Mouse (Mus musculus) embryonic facial prominence, embryonic 11.5 days (tissue): ENCODE measurements around the gene Dlg1. TPM values are rescaled to one million over a fixed set of nuclear protein-coding genes. Genes with fewer than 3 reads are reported as not detected.

Experiments used
- ATAC-seq: fragments of 200-750 bp; cut with Nextera tagmentation; replicated peaks from 2 replicates; pipeline ENCODE4 v1.8.0; 2017; ENCODE audit warnings: low read depth; ENCODE audit not compliant: insufficient number of reproducible peaks, low FRiP score, low TSS enrichment
- DNase-seq: peaks from one replicate; pipeline ENCODE4 v3.0.0-alpha.2; 2015; ENCODE audit warnings: low spot score
- H3K27ac ChIP-seq: fragments of 300-500 bp; sonication (generic); replicated peaks from 2 replicates; pipeline ENCODE4 v1.5.1; 2014; ENCODE audit warnings: mild to moderate bottlenecking, low read depth, low read length, control low read depth
- H3K27me3 ChIP-seq: fragments of 300-500 bp; sonication (generic); 2 replicates; pipeline ENCODE4 v1.6.1; 2014; ENCODE audit warnings: mild to moderate bottlenecking, low read length, moderate library complexity, mixed read lengths; ENCODE audit not compliant: control insufficient read depth, insufficient read depth
- H3K36me3 ChIP-seq: fragments of 300-500 bp; sonication (generic); replicated peaks from 2 replicates; pipeline ENCODE4 v1.6.1; 2014; ENCODE audit warnings: low read depth, mild to moderate bottlenecking, low read length, moderate library complexity, mixed read lengths; ENCODE audit not compliant: control insufficient read depth, insufficient read depth
- H3K4me1 ChIP-seq: fragments of 300-500 bp; sonication (generic); 2 replicates; pipeline ENCODE4 v1.6.1; 2014; ENCODE audit warnings: low read length, mixed read lengths; ENCODE audit not compliant: control insufficient read depth, insufficient read depth
- H3K4me2 ChIP-seq: fragments of 300-500 bp; sonication (generic); 2 replicates; pipeline ENCODE4 v1.6.1; 2014; ENCODE audit warnings: low read depth, mild to moderate bottlenecking, control low read depth, low read length, moderate library complexity
- H3K4me3 ChIP-seq: fragments of 300-500 bp; sonication (generic); 2 replicates; pipeline ENCODE4 v1.5.1; 2014; ENCODE audit warnings: low read depth, low read length, control low read depth
- H3K9ac ChIP-seq: fragments of 300-500 bp; sonication (generic); replicated peaks from 2 replicates; pipeline ENCODE4 v1.6.1; 2014; ENCODE audit warnings: mild to moderate bottlenecking, control low read depth, low read length
- H3K9me3 ChIP-seq: fragments of 300-500 bp; sonication (generic); replicated peaks from 2 replicates; pipeline ENCODE4 v1.6.1; 2016; ENCODE audit warnings: mild to moderate bottlenecking, low read length, inconsistent platforms, mixed read lengths; ENCODE audit not compliant: control insufficient read depth
- WGBS: fragments of 180-500 bp; shearing (Covaris S2); extraction: QIAGEN DNeasy Blood & Tissue Kit; methylation state at CpG from one replicate; pipeline ENCODE4 v1.1.7; 2014; 5-methylcytosine and 5-hydroxymethylcytosine counted together
- polyA plus RNA-seq: library from polyadenylated mRNA; unstranded; fragments of >200 nt; fragmentation: Nextera tagmentation; extraction: Ambion mirVana; gene quantifications from 2 replicates; pipeline ENCODE4 v1.2.1, GENCODE M21; 2014

Dlg1 gene
- polyA plus RNA-seq, 1 experiment from 2014 or later = 31.1 TPM

DNA sequence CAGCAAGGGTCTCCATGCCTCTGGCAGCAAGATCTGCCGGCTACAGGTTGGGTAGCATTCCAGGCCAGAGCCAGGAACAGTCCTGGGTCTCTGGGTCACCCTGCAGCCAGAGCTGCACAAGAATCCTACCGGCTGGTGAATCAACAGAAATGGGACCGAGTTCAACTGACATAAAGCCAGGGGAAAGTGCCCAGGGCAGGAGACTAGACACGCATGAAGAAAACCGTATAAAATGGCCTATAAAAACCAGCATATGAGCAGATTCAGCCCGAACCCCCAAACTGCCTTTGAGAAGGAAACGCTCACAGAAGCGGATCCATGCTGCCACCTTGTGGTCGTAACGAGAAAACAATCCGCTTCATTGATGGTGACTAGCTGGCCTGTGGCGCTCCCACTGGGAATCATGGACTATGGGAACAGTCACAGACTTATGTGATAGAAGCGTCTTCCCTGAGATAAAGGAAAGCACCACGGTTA is 255.0 kb downstream of the Dlg1 start:
- H3K4me2 ChIP-seq = no peak overlapping the region
- H3K9me3 ChIP-seq = no peaks in the 10 kb centered on the region
- no peaks in the 10 kb centered on the region for H3K4me1 ChIP-seq
- H3K36me3 ChIP-seq = no peaks in the 10 kb centered on the region
- ATAC-seq (0 out of 2 replicates have a peak, but pooled peaks have one; percentile 18), DNase-seq (peak; percentile 92)
- no peaks in the 10 kb centered on the region for H3K27me3 ChIP-seq
- no peak overlapping the region; the same call in 1 of the 2 replicates for H3K9ac ChIP-seq
- no peak overlapping the region for H3K27ac ChIP-seq
- no peak overlapping the region for H3K4me3 ChIP-seq
- WGBS = 4% methylated on average over 14 of the region's 14 CpGs

DNA sequence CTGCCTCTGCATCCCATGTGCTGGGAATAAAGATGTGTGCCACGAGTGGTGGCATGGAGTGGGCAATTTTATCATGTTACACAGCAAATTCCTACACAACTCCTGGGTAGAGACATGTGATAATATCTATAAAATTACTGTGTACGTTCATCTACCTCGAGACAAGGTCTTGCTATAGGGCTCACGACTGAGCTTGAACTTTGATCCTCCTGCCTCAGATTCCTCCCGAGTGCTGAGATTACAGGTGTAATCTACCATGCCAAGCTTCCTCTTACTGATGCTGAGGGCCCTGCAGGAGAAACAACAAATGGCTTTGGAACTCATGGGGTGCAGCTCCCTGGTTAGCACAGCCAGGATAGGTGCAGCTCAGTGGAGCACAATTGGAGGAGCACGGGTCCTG is 261.1 kb downstream of the Dlg1 start:
- H3K4me1 ChIP-seq = no peaks in the 10 kb centered on the region
- 86% methylated on average over 6 of the region's 6 CpGs for WGBS
- H3K27me3 ChIP-seq = no peaks in the 10 kb centered on the region

More for the DNA sequence above, 261.1 kb downstream of the Dlg1 start:
- H3K27ac ChIP-seq = no peak overlapping the region
- ATAC-seq = no peak
- no peak overlapping the region for H3K4me2 ChIP-seq
- no peak overlapping the region for H3K4me3 ChIP-seq
- no peak for DNase-seq
- H3K36me3 ChIP-seq = no peaks in the 10 kb centered on the region
- no peak overlapping the region for H3K9ac ChIP-seq
- H3K9me3 ChIP-seq = no peaks in the 10 kb centered on the region

Other genes starting within 250 kb of the Dlg1 start
- gene Bdh1, start 241.2 kb upstream of the Dlg1 start, polyA plus RNA-seq = 18.8 and 21.0 TPM in 2 replicates
- gene Meltf, start 215.4 kb downstream of the Dlg1 start, polyA plus RNA-seq = 0.07 TPM in 1 of 2 replicates, not detected in the other